Mouse (Mus musculus) liver, postnatal 0 days (tissue): ENCODE measurements around the gene Mpdz.

Experiments used
- CTCF ChIP-seq: sonication (generic); IDR thresholded peaks from 2 replicates; pipeline ENCODE4 v1.5.1; 2016; ENCODE audit warnings: antibody characterized with exemption, low read depth
- EP300 ChIP-seq: IDR thresholded peaks from 2 replicates; pipeline ENCODE4 v1.6.1; 2016; ENCODE audit warnings: antibody characterized with exemption, low read depth, mild to moderate bottlenecking

DNA sequence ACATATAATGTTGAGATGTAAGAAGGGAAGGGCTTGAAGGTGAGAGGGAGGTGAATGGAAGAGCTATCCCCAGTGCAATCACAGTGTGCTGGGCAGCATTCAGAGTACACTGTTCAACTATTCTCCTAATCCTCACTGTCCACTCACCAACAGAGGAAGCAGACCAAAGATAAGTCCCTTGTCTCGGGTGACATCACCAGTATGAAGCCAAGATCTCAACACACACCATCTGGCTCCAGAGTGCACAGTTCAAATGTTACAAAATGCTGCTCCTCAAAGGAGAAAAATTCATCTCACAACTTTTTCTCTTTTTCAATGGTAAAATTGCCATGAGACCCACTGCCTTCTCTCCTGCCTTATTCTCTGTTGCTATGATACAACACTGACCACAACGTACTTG lies 21.0 kb downstream of the Mpdz start:
- TF ChIP-seq CTCF: no peak
- no peak for TF ChIP-seq EP300
